Mouse (Mus musculus): ENCODE measurements around the gene Fam43a.

GRCm38 (mm10) chr16:30586935-30587493 is 12.5 kb upstream of the Fam43a start:
- TF ChIP-seq POLR2A (IDR thresholded peaks at IDR 0.05; ENCODE audit: borderline replicate concordance, extremely low read depth, low read depth, low read length) (no peak), CTCF (IDR thresholded peaks at IDR 0.05; ENCODE audit: insufficient read depth, low read length) (no peak)
